Mouse (Mus musculus): Measurements from ENCODE around the gene Nek4. TPM values are rescaled to one million over a fixed set of nuclear protein-coding genes. Genes with fewer than 3 reads are reported as not detected.

Gene Nek4
- polyA plus RNA-seq, 1 experiment from 2014 or later: 17.9 TPM

GRCm38 (mm10) chr14:30943860-30944674, 7.1 kb upstream of the Nek4 start:
- DNase-seq (peak; percentile 57), ATAC-seq (ENCODE audit: low FRiP score, low TSS enrichment) (no peak)
- no peak overlapping the region for H3K4me2 ChIP-seq (ENCODE audit: low read length)
- no peak overlapping the region for H3K4me3 ChIP-seq (replicated peaks; ENCODE audit: low read depth, low read length)
- 66% methylated on average over 11 of the region's 11 CpGs for WGBS
- no peaks in the 10 kb centered on the region for H3K36me3 ChIP-seq (ENCODE audit: control insufficient read depth, insufficient read depth, low read length)
- no peaks in the 10 kb centered on the region for H3K9me3 ChIP-seq (ENCODE audit: control insufficient read depth, low read length)
- H3K27ac ChIP-seq (replicated peaks; ENCODE audit: low read depth, low read length): no peak overlapping the region
- H3K4me1 ChIP-seq (ENCODE audit: control insufficient read depth, insufficient read depth, low read length): no peaks in the 10 kb centered on the region
- H3K9ac ChIP-seq (replicated peaks; ENCODE audit: low read length): no peak overlapping the region
- no peaks in the 10 kb centered on the region for H3K27me3 ChIP-seq (ENCODE audit: control insufficient read depth, insufficient read depth, low read length)

DNA sequence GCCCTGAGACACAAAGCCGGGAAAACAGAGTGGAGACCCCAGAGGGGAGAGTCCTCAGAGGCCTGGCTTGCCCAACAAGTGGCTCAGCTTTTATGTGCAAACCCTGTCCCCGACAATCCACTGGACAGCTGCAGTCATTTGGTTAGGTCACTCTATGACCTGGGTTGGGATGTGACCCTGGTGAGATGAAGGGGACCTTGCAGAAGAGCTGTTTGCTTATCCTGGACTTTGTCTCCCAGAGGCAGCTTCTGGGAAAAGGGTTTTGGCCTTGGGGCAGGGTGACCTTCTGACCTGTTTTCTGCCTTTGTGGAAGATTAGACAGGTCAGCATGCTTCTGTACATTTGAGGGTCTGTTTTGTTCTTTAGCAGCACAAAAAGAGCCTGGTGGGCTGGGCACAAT, 6.4 kb upstream of the Nek4 start:
- H3K36me3 ChIP-seq (ENCODE audit: control insufficient read depth, insufficient read depth, low read length): no peaks in the 10 kb centered on the region
- no peak overlapping the region for H3K4me2 ChIP-seq (ENCODE audit: low read length)
- H3K27ac ChIP-seq (replicated peaks; ENCODE audit: low read depth, low read length): no peak overlapping the region
- WGBS: 84% methylated on average over 2 of the region's 2 CpGs
- no peak for ATAC-seq (ENCODE audit: low FRiP score, low TSS enrichment)
- H3K9me3 ChIP-seq (ENCODE audit: control insufficient read depth, low read length): no peaks in the 10 kb centered on the region
- H3K9ac ChIP-seq (replicated peaks; ENCODE audit: low read length): no peak overlapping the region
- no peak overlapping the region for H3K4me3 ChIP-seq (replicated peaks; ENCODE audit: low read depth, low read length)
- no peaks in the 10 kb centered on the region for H3K4me1 ChIP-seq (ENCODE audit: control insufficient read depth, insufficient read depth, low read length)
- no peak for DNase-seq
- H3K27me3 ChIP-seq (ENCODE audit: control insufficient read depth, insufficient read depth, low read length): no peaks in the 10 kb centered on the region

- ATAC-seq (ENCODE audit: low FRiP score, low TSS enrichment): no peak
- no peak overlapping the region for H3K4me2 ChIP-seq (ENCODE audit: low read length)
- H3K9me3 ChIP-seq (ENCODE audit: control insufficient read depth, low read length): no peaks in the 10 kb centered on the region
- H3K9ac ChIP-seq (replicated peaks; ENCODE audit: low read length): no peak overlapping the region
- H3K4me3 ChIP-seq (replicated peaks; ENCODE audit: low read depth, low read length): no peak overlapping the region
- WGBS: 98% methylated on average over 10 of the region's 10 CpGs
- H3K4me1 ChIP-seq (ENCODE audit: control insufficient read depth, insufficient read depth, low read length): peaks cover 10% of the 10 kb centered on the region; the same call in 1 of the 2 replicates
- H3K36me3 ChIP-seq (ENCODE audit: control insufficient read depth, insufficient read depth, low read length): peaks cover 8% of the 10 kb centered on the region; the same call in 1 of the 2 replicates
- H3K27me3 ChIP-seq (ENCODE audit: control insufficient read depth, insufficient read depth, low read length): no peaks in the 10 kb centered on the region
- H3K27ac ChIP-seq (replicated peaks; ENCODE audit: low read depth, low read length): no peak overlapping the region
- DNase-seq: no peak
Measured at GRCm38 (mm10) chr14:30949986-30950385, 1.2 kb upstream of the Nek4 start.

- H3K9ac ChIP-seq (replicated peaks; ENCODE audit: low read length): no peak overlapping the region
- no peak overlapping the region for H3K4me3 ChIP-seq (replicated peaks; ENCODE audit: low read depth, low read length)
- peaks cover 60% of the 10 kb centered on the region for H3K36me3 ChIP-seq (ENCODE audit: control insufficient read depth, insufficient read depth, low read length)
- H3K4me2 ChIP-seq (ENCODE audit: low read length): no peak overlapping the region
- no peak for DNase-seq
- WGBS: 78% methylated on average over 2 of the region's 2 CpGs
- ATAC-seq (ENCODE audit: low FRiP score, low TSS enrichment): no peak
- no peaks in the 10 kb centered on the region for H3K9me3 ChIP-seq (ENCODE audit: control insufficient read depth, low read length)
- no peaks in the 10 kb centered on the region for H3K27me3 ChIP-seq (ENCODE audit: control insufficient read depth, insufficient read depth, low read length)
- H3K4me1 ChIP-seq (ENCODE audit: control insufficient read depth, insufficient read depth, low read length): no peaks in the 10 kb centered on the region
- no peak overlapping the region for H3K27ac ChIP-seq (replicated peaks; ENCODE audit: low read depth, low read length)
Measured at GRCm38 (mm10) chr14:30958517-30958916, 7.3 kb downstream of the Nek4 start.

DNA sequence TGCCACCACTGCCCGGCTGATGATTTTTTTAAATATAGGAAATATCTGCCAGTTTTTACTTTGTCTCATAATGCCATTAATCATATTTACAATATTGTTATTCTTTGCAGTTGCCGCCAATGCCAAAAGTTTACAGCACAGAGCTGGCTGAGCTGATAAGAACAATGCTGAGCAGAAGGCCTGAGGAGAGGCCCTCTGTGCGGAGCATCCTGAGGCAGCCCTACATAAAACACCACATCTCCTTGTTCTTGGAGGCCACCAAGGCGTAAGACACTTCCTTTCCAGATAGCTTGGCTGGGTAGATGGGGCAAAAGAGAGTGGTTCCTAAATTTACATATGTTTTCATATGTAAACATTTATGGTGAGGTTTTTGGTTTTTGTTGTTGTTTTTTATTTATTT, 7.9 kb downstream of the Nek4 start:
- no peaks in the 10 kb centered on the region for H3K27me3 ChIP-seq (ENCODE audit: control insufficient read depth, insufficient read depth, low read length)
- peaks cover 57% of the 10 kb centered on the region for H3K36me3 ChIP-seq (ENCODE audit: control insufficient read depth, insufficient read depth, low read length)
- WGBS: 97% methylated on average over 4 of the region's 4 CpGs
- no peak overlapping the region for H3K4me2 ChIP-seq (ENCODE audit: low read length)
- no peak overlapping the region for H3K4me3 ChIP-seq (replicated peaks; ENCODE audit: low read depth, low read length)
- H3K9ac ChIP-seq (replicated peaks; ENCODE audit: low read length): no peak overlapping the region
- H3K27ac ChIP-seq (replicated peaks; ENCODE audit: low read depth, low read length): no peak overlapping the region
- DNase-seq: no peak
- ATAC-seq (ENCODE audit: low FRiP score, low TSS enrichment): no peak
- H3K9me3 ChIP-seq (ENCODE audit: control insufficient read depth, low read length): no peaks in the 10 kb centered on the region
- H3K4me1 ChIP-seq (ENCODE audit: control insufficient read depth, insufficient read depth, low read length): no peaks in the 10 kb centered on the region

GRCm38 (mm10) chr14:30960366-30960765, 9.2 kb downstream of the Nek4 start:
- peaks cover 58% of the 10 kb centered on the region for H3K36me3 ChIP-seq (ENCODE audit: control insufficient read depth, insufficient read depth, low read length)
- no peaks in the 10 kb centered on the region for H3K27me3 ChIP-seq (ENCODE audit: control insufficient read depth, insufficient read depth, low read length)
- no peaks in the 10 kb centered on the region for H3K4me1 ChIP-seq (ENCODE audit: control insufficient read depth, insufficient read depth, low read length)
- no peak for ATAC-seq (ENCODE audit: low FRiP score, low TSS enrichment)
- no peak overlapping the region for H3K27ac ChIP-seq (replicated peaks; ENCODE audit: low read depth, low read length)
- H3K4me3 ChIP-seq (replicated peaks; ENCODE audit: low read depth, low read length): no peak overlapping the region
- DNase-seq: no peak
- no peaks in the 10 kb centered on the region for H3K9me3 ChIP-seq (ENCODE audit: control insufficient read depth, low read length)
- no peak overlapping the region for H3K4me2 ChIP-seq (ENCODE audit: low read length)
- 95% methylated on average over 1 of the region's 1 CpGs for WGBS
- H3K9ac ChIP-seq (replicated peaks; ENCODE audit: low read length): no peak overlapping the region

DNA sequence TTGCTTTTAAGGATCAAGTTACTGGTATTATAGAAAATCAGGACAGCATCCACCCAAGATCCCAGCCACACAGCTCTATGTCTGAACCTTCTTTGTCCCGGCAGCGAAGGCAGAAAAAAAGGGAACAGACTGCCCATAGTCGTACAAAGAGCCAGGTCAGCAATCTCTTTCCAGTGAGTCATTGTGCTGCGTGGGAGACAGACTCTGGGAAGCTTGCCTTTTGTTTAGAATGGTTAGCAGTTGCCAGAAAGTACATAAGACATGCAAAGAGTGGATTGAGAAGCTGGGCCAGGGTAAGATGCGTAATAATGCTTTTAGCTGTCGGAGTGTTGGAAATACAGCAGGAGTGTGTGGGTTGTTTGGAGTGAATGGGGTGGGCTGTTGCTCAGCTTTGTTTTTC, 23.0 kb downstream of the Nek4 start:
- Histone ChIP-seq H3K9me3 (ENCODE audit: control insufficient read depth, low read length) (no peaks in the 10 kb centered on the region), H3K4me2 (ENCODE audit: low read length) (no peak overlapping the region), H3K4me1 (ENCODE audit: control insufficient read depth, insufficient read depth, low read length) (no peaks in the 10 kb centered on the region), H3K4me3 (replicated peaks; ENCODE audit: low read depth, low read length) (no peak overlapping the region), H3K27me3 (ENCODE audit: control insufficient read depth, insufficient read depth, low read length) (no peaks in the 10 kb centered on the region), H3K27ac (replicated peaks; ENCODE audit: low read depth, low read length) (0 out of 2 replicates have a peak overlapping the region, but pooled peaks have one; percentile 37), H3K9ac (replicated peaks; ENCODE audit: low read length) (no peak overlapping the region), H3K36me3 (ENCODE audit: control insufficient read depth, insufficient read depth, low read length) (peaks cover 48% of the 10 kb centered on the region)
- no peak for ATAC-seq (ENCODE audit: low FRiP score, low TSS enrichment)
- 54% methylated on average over 6 of the region's 6 CpGs for WGBS
- peak; percentile 30 for DNase-seq

- peaks cover 43% of the 10 kb centered on the region for H3K36me3 ChIP-seq (ENCODE audit: control insufficient read depth, insufficient read depth, low read length)
- no peak overlapping the region for H3K4me2 ChIP-seq (ENCODE audit: low read length)
- H3K27me3 ChIP-seq (ENCODE audit: control insufficient read depth, insufficient read depth, low read length): no peaks in the 10 kb centered on the region
- no peak overlapping the region for H3K4me3 ChIP-seq (replicated peaks; ENCODE audit: low read depth, low read length)
- no peak for DNase-seq
- no peaks in the 10 kb centered on the region for H3K4me1 ChIP-seq (ENCODE audit: control insufficient read depth, insufficient read depth, low read length)
- H3K9me3 ChIP-seq (ENCODE audit: control insufficient read depth, low read length): no peaks in the 10 kb centered on the region
- WGBS: 90% methylated on average over 3 of the region's 3 CpGs
- H3K27ac ChIP-seq (replicated peaks; ENCODE audit: low read depth, low read length): no peak overlapping the region
- ATAC-seq (ENCODE audit: low FRiP score, low TSS enrichment): no peak
- no peak overlapping the region for H3K9ac ChIP-seq (replicated peaks; ENCODE audit: low read length)
Measured at GRCm38 (mm10) chr14:30976222-30976621, 25.0 kb downstream of the Nek4 start.

- ATAC-seq (ENCODE audit: low FRiP score, low TSS enrichment): no peak
- no peak overlapping the region for H3K4me3 ChIP-seq (replicated peaks; ENCODE audit: low read depth, low read length)
- no peaks in the 10 kb centered on the region for H3K27me3 ChIP-seq (ENCODE audit: control insufficient read depth, insufficient read depth, low read length)
- H3K36me3 ChIP-seq (ENCODE audit: control insufficient read depth, insufficient read depth, low read length): peaks cover 13% of the 10 kb centered on the region; the same call in 1 of the 2 replicates
- no peak overlapping the region for H3K4me2 ChIP-seq (ENCODE audit: low read length)
- no peak overlapping the region for H3K9ac ChIP-seq (replicated peaks; ENCODE audit: low read length)
- H3K9me3 ChIP-seq (ENCODE audit: control insufficient read depth, low read length): no peaks in the 10 kb centered on the region
- H3K27ac ChIP-seq (replicated peaks; ENCODE audit: low read depth, low read length): no peak overlapping the region
- DNase-seq: no peak
- H3K4me1 ChIP-seq (ENCODE audit: control insufficient read depth, insufficient read depth, low read length): no peaks in the 10 kb centered on the region
Measured at GRCm38 (mm10) chr14:30996417-30996816, 45.2 kb downstream of the Nek4 start.
